Mouse (Mus musculus): ENCODE results near the gene Uchl1. TPM values are rescaled to one million over a fixed set of nuclear protein-coding genes. Genes with fewer than 3 reads are reported as not detected.

Uchl1 gene
- total and polyA plus RNA-seq, 3 experiments: not detected

- Histone ChIP-seq H3K9me3 (replicated peaks; ENCODE audit: insufficient read depth, low read length) (no peaks in the 10 kb centered on the region), H3K27me3 (ENCODE audit: control insufficient read depth in 1 of 2, insufficient read depth in 2 of 2, low read length in 2 of 2) (no peaks in the 10 kb centered on the region), H3K4me3 (ENCODE audit: control insufficient read depth in 1 of 2, insufficient read depth in 1 of 2, low read depth in 2 of 2, low read length in 2 of 2) (no peak overlapping the region)
Measured at GRCm38 (mm10) chr5:66730621-66731301, 54.9 kb downstream of the Uchl1 start.

GRCm38 (mm10) chr5:66731302-66731697, 55.4 kb downstream of the Uchl1 start:
- no peak for TF ChIP-seq MAX (IDR thresholded peaks at IDR 0.05; ENCODE audit: low read length)
- TF ChIP-seq MYB (IDR thresholded peaks at IDR 0.05; ENCODE audit: low read depth, low read length): no peak
- no peak for TF ChIP-seq ZC3H11A (IDR thresholded peaks at IDR 0.05; ENCODE audit: low read depth, low read length)
- no peak for TF ChIP-seq GABPA (IDR thresholded peaks at IDR 0.05; ENCODE audit: low read depth, low read length)
- no peak for TF ChIP-seq NRF1 (IDR thresholded peaks at IDR 0.05; ENCODE audit: insufficient read depth, low read depth, low read length, poor library complexity, severe bottlenecking)
- no peak for TF ChIP-seq NELFE (IDR thresholded peaks at IDR 0.05; ENCODE audit: low read depth, low read length)
- no peak for TF ChIP-seq E2F4 (IDR thresholded peaks at IDR 0.05; ENCODE audit: borderline replicate concordance, low read depth, low read length)
- no peak for TF ChIP-seq ZMIZ1 (IDR thresholded peaks at IDR 0.05; ENCODE audit: low read depth, low read length)
- TF ChIP-seq CTCF (IDR thresholded peaks at IDR 0.05 in 2 of 3, conservative IDR thresholded peaks at IDR 0.05 in 1 of 3; ENCODE audit: control insufficient read depth in 1 of 3, insufficient read depth in 1 of 3, low read depth in 2 of 3, low read length in 3 of 3, poor library complexity in 1 of 3, severe bottlenecking in 1 of 3): no peak
- no peak for TF ChIP-seq ZKSCAN1 (IDR thresholded peaks at IDR 0.05; ENCODE audit: low read depth, low read length)
- no peak for TF ChIP-seq UBTF (IDR thresholded peaks at IDR 0.05; ENCODE audit: borderline replicate concordance, insufficient read depth, low read depth, low read length)
- no peak for TF ChIP-seq CHD2 (IDR thresholded peaks at IDR 0.05; ENCODE audit: low read length)
- TF ChIP-seq RAD21 (IDR thresholded peaks at IDR 0.05; ENCODE audit: low read depth, low read length): no peak
- no peak for TF ChIP-seq MAZ (IDR thresholded peaks at IDR 0.05; ENCODE audit: low read depth, low read length)
- TF ChIP-seq MYC (IDR thresholded peaks at IDR 0.05; ENCODE audit: low read depth, low read length): no peak
- no peak for TF ChIP-seq EP300 (IDR thresholded peaks at IDR 0.05; ENCODE audit: low read depth in 1 of 2, low read length in 2 of 2)
- TF ChIP-seq MAFK (IDR thresholded peaks at IDR 0.05; ENCODE audit: borderline replicate concordance, low read depth, low read length): no peak
- Histone ChIP-seq H3K79me2 (ENCODE audit: control insufficient read depth, insufficient read depth, low read length, poor library complexity) (no peaks in the 10 kb centered on the region), H3K9ac (ENCODE audit: control insufficient read depth, low read depth, low read length, poor library complexity, severe bottlenecking) (no peak overlapping the region), H3K9me3 (replicated peaks; ENCODE audit: insufficient read depth, low read length) (no peaks in the 10 kb centered on the region), H3K27ac (ENCODE audit: control insufficient read depth, low read depth, low read length) (no peak overlapping the region), H3K4me3 (ENCODE audit: control insufficient read depth in 1 of 2, insufficient read depth in 1 of 2, low read depth in 2 of 2, low read length in 2 of 2) (no peak overlapping the region), H3K4me1 (ENCODE audit: control insufficient read depth in 1 of 2, insufficient read depth in 2 of 2, low read length in 2 of 2) (no peaks in the 10 kb centered on the region), H3K36me3 (ENCODE audit: control insufficient read depth in 1 of 2, insufficient read depth in 2 of 2, low read length in 2 of 2) (no peaks in the 10 kb centered on the region), H3K27me3 (ENCODE audit: control insufficient read depth in 1 of 2, insufficient read depth in 2 of 2, low read length in 2 of 2) (no peaks in the 10 kb centered on the region)
- DNase-seq (ENCODE audit: low read depth, low spot score): no peak

More at GRCm38 (mm10) chr5:66730621-66731301, 54.9 kb downstream of the Uchl1 start:
- DNase-seq (ENCODE audit: low read depth, low spot score): no peak
- Histone ChIP-seq H3K4me1 (ENCODE audit: control insufficient read depth in 1 of 2, insufficient read depth in 2 of 2, low read length in 2 of 2) (no peaks in the 10 kb centered on the region), H3K27ac (ENCODE audit: control insufficient read depth, low read depth, low read length) (no peak overlapping the region), H3K79me2 (ENCODE audit: control insufficient read depth, insufficient read depth, low read length, poor library complexity) (no peaks in the 10 kb centered on the region), H3K9ac (ENCODE audit: control insufficient read depth, low read depth, low read length, poor library complexity, severe bottlenecking) (no peak overlapping the region), H3K36me3 (ENCODE audit: control insufficient read depth in 1 of 2, insufficient read depth in 2 of 2, low read length in 2 of 2) (no peaks in the 10 kb centered on the region)
- TF ChIP-seq SIN3A (IDR thresholded peaks at IDR 0.05; ENCODE audit: low read length): no peak
- no peak for TF ChIP-seq CHD1 (IDR thresholded peaks at IDR 0.05; ENCODE audit: low read depth, low read length)
- TF ChIP-seq ZKSCAN1 (IDR thresholded peaks at IDR 0.05; ENCODE audit: low read depth, low read length): no peak
- no peak for TF ChIP-seq BHLHE40 (IDR thresholded peaks at IDR 0.05; ENCODE audit: borderline replicate concordance, low read depth, low read length)
- TF ChIP-seq MAZ (IDR thresholded peaks at IDR 0.05; ENCODE audit: low read depth, low read length): no peak
- TF ChIP-seq JUND (IDR thresholded peaks at IDR 0.05; ENCODE audit: low read depth, low read length): no peak
- TF ChIP-seq TAL1 (IDR thresholded peaks at IDR 0.05; ENCODE audit: low read length): no peak
- TF ChIP-seq E2F4 (IDR thresholded peaks at IDR 0.05; ENCODE audit: borderline replicate concordance, low read depth, low read length): no peak
- TF ChIP-seq HCFC1 (IDR thresholded peaks at IDR 0.05; ENCODE audit: low read depth, low read length): no peak
